Mouse (Mus musculus): ENCODE measurements around the gene Ankrd65. TPM values are rescaled to one million over a fixed set of nuclear protein-coding genes. Genes with fewer than 3 reads are reported as not detected.
"Not testable (repeated sequence)": the region's sequence is repeated elsewhere in the genome, so short reads cannot be mapped to it uniquely, and the experiment has no call there.

The Ankrd65 gene
- not detected in 2 replicates for polyA plus RNA-seq (2016; fragmentation: Nextera tagmentation; extraction: Ambion mirVana)

- 83% methylated on average over 3 of the region's 3 CpGs for WGBS
- no peak within 1 kb of the TSS for H3K4me3 ChIP-seq
- H3K4me1 ChIP-seq = peaks cover 4% of the 10 kb centered on the region
- peaks cover 16% of the 10 kb centered on the region for H3K27me3 ChIP-seq (ENCODE audit: poor library complexity, severe bottlenecking)
- H3K9me3 ChIP-seq = no peaks in the 10 kb centered on the region
- H3K36me3 ChIP-seq (replicated peaks) = no peaks in the 10 kb centered on the region
- no peak within 1 kb of the TSS for H3K27ac ChIP-seq
- no peak for DNase-seq (ENCODE audit: extremely low spot score, low spot score)
Measured at GRCm38 (mm10) chr4:155790021-155790489, at the start of gene Ankrd65. TSS of gene Ankrd65 (plus strand) at chr4:155790439.

DNA sequence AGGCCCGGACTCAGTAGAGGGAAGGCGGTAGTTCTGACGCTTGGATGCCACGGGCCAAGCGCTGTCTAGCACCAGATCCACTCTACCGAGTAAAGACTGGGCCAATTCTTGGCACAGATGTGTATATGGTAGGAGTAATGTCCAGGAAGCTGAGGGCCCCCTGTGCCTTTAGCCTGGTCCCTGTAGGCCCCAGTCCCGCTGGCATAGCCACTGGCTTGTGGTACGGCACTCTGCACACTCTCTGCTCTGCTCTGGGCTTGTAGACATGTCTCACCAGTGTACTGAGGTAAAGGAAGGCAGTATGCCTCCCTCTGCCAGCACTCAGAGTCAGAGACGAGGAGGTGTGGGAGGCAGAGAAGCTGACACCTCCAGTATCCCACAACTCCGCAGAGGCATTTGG lies 49.6 kb upstream of the Ankrd65 start:
- H3K4me1 ChIP-seq = peaks cover 24% of the 10 kb centered on the region
- H3K27ac ChIP-seq; DNase-seq (ENCODE audit: extremely low spot score, low spot score); H3K4me3 ChIP-seq; H3K27me3 ChIP-seq (ENCODE audit: poor library complexity, severe bottlenecking); H3K9me3 ChIP-seq: not testable (repeated sequence)
- WGBS = 92% methylated on average over 10 of the region's 10 CpGs
- peaks cover 86% of the 10 kb centered on the region for H3K36me3 ChIP-seq (replicated peaks)

GRCm38 (mm10) chr4:155742684-155743083 lies 47.6 kb upstream of the Ankrd65 start:
- H3K27me3 ChIP-seq (ENCODE audit: poor library complexity, severe bottlenecking) = no peaks in the 10 kb centered on the region
- H3K4me1 ChIP-seq = peaks cover 10% of the 10 kb centered on the region
- H3K4me3 ChIP-seq = no peak overlapping the region
- no peak overlapping the region for H3K27ac ChIP-seq
- H3K36me3 ChIP-seq (replicated peaks) = peaks cover 93% of the 10 kb centered on the region
- DNase-seq (ENCODE audit: extremely low spot score, low spot score) = no peak
- WGBS = 91% methylated on average over 5 of the region's 5 CpGs
- H3K9me3 ChIP-seq = no peaks in the 10 kb centered on the region

- no peaks in the 10 kb centered on the region for H3K27me3 ChIP-seq (ENCODE audit: poor library complexity, severe bottlenecking)
- DNase-seq (ENCODE audit: extremely low spot score, low spot score) = no peak
- peaks cover 100% of the 10 kb centered on the region for H3K36me3 ChIP-seq (replicated peaks)
- H3K9me3 ChIP-seq = no peaks in the 10 kb centered on the region
- H3K4me1 ChIP-seq = no peaks in the 10 kb centered on the region; the same call in 1 of the 2 replicates
- WGBS = 97% methylated on average over 8 of the region's 8 CpGs
- H3K4me3 ChIP-seq = no peak overlapping the region
- no peak overlapping the region for H3K27ac ChIP-seq
Measured at GRCm38 (mm10) chr4:155744474-155744873, 45.8 kb upstream of the Ankrd65 start.

GRCm38 (mm10) chr4:155745136-155745535 lies 45.1 kb upstream of the Ankrd65 start:
- H3K27me3 ChIP-seq (ENCODE audit: poor library complexity, severe bottlenecking) = no peaks in the 10 kb centered on the region
- H3K4me1 ChIP-seq = no peaks in the 10 kb centered on the region
- H3K9me3 ChIP-seq = no peaks in the 10 kb centered on the region
- no peak for DNase-seq (ENCODE audit: extremely low spot score, low spot score)
- no peak overlapping the region for H3K4me3 ChIP-seq
- H3K36me3 ChIP-seq (replicated peaks) = peaks cover 100% of the 10 kb centered on the region
- no peak overlapping the region for H3K27ac ChIP-seq
- 95% methylated on average over 5 of the region's 5 CpGs for WGBS

DNA sequence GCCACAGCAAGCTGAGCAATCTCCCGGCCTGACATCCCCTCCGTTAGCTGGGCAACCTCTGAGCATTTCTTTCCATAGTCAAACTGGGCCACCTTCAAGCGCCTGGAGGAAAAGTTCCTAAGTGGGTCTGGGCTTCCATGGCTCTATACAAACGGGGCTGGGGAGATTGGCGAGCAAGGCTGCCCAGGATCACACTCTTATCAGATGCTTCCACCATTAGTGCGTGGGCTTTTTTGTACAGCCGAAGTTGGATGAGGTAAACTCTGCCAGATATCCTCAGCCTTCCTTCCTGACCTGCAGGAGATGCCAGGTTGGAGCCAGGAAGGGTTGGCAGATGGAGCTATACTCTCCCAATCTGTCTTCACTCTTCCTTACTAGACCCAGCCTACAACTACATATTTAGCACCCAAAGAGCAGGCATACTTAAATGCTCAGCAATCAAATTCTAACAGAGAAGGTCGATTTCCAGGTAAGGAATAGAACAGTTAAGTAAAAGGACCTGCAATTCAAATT lies 44.1 kb upstream of the Ankrd65 start:
- Histone ChIP-seq H3K4me1 (no peaks in the 10 kb centered on the region), H3K36me3 (replicated peaks) (peaks cover 100% of the 10 kb centered on the region), H3K27me3 (ENCODE audit: poor library complexity, severe bottlenecking) (no peaks in the 10 kb centered on the region), H3K27ac (no peak overlapping the region), H3K4me3 (no peak overlapping the region), H3K9me3 (no peaks in the 10 kb centered on the region)
- DNase-seq (ENCODE audit: extremely low spot score, low spot score) = no peak
- WGBS = 92% methylated on average over 8 of the region's 8 CpGs

- Histone ChIP-seq H3K27me3 (ENCODE audit: poor library complexity, severe bottlenecking) (no peaks in the 10 kb centered on the region), H3K4me3 (no peak overlapping the region), H3K9me3 (no peaks in the 10 kb centered on the region), H3K4me1 (no peaks in the 10 kb centered on the region), H3K36me3 (replicated peaks) (peaks cover 100% of the 10 kb centered on the region), H3K27ac (no peak overlapping the region)
- no peak for DNase-seq (ENCODE audit: extremely low spot score, low spot score)
- 91% methylated on average over 17 of the region's 17 CpGs for WGBS
Measured at GRCm38 (mm10) chr4:155746575-155747490, 43.4 kb upstream of the Ankrd65 start.

DNA sequence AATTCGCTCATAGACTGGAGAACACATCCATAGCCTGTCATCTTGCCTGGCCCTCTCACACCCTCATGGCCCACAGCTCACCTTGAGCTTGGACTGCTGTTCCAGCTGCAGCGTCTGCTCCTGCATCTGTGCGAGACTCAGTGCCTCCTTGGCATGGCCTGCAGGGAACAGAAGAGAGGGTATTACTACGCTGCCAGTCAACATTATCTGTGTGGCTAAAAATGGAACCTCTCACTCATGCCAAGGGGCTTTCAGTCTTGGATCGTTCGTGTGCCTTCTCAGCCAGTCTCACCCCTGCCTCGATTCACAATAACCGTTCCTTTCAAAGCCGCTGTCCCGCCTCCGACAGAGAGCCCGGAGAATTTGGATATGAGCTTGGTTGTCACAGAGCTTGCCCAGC lies 33.2 kb upstream of the Ankrd65 start:
- no peak for DNase-seq (ENCODE audit: extremely low spot score, low spot score)
- no peak overlapping the region for H3K27ac ChIP-seq
- H3K9me3 ChIP-seq = no peaks in the 10 kb centered on the region
- 94% methylated on average over 12 of the region's 12 CpGs for WGBS
- no peaks in the 10 kb centered on the region for H3K27me3 ChIP-seq (ENCODE audit: poor library complexity, severe bottlenecking)
- H3K4me1 ChIP-seq = peaks cover 29% of the 10 kb centered on the region
- peaks cover 66% of the 10 kb centered on the region for H3K36me3 ChIP-seq (replicated peaks)
- H3K4me3 ChIP-seq = no peak overlapping the region

DNA sequence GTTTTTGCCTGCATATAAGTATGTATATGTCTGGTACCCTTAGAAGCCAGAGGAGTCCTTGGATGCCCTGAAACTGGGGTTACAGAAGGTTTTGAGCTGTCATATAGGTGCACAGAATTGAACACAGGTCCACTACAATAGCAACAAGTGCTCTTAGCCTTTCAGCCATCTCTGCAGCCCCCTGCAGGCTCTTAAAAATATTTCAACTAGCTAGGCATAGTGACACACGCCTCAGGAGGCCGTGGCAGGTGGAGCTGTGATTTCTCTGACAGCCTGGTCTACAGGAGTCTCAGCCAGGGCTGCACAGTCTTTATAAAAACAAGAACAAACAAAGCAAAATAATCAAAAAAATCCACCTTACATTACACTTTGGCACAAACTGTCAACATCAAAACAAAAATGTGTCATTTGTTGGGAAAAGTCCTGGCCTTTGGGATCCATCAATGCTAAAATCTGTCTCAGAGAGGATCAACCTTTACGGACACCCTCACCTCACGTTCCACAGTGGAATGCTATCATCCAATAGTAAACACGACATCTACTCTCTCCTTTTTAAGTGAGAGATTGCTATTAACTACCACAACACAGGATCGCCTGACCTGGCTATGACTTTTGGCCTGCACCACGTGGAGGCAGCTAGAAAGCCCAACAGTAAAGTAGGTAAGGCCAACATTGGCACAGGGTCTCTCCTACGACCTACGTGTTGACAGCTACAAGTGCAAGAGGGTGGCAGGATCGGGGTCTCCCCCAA lies 30.2 kb upstream of the Ankrd65 start:
- Histone ChIP-seq H3K4me3 (peak overlapping the region; percentile 81), H3K27me3 (ENCODE audit: poor library complexity, severe bottlenecking) (no peaks in the 10 kb centered on the region), H3K9me3 (no peaks in the 10 kb centered on the region), H3K4me1 (peaks cover 35% of the 10 kb centered on the region), H3K27ac (peak overlapping the region; percentile 88), H3K36me3 (replicated peaks) (peaks cover 37% of the 10 kb centered on the region)
- DNase-seq (ENCODE audit: extremely low spot score, low spot score) = no peak
- 4% methylated on average over 10 of the region's 10 CpGs for WGBS

GRCm38 (mm10) chr4:155760613-155761355 lies 29.5 kb upstream of the Ankrd65 start, which contains the start of gene Atad3a:
TSS of gene Atad3a (minus strand) at chr4:155761093.
- under 1% methylated on average over 68 of the region's 68 CpGs for whole genome bisulfite sequencing
- peak; percentile 96 for DNase-seq (ENCODE audit: extremely low spot score, low spot score)
- Histone ChIP-seq H3K27me3 (ENCODE audit: poor library complexity, severe bottlenecking) (no peaks in the 10 kb centered on the region), H3K9me3 (no peaks in the 10 kb centered on the region), H3K4me1 (peaks cover 35% of the 10 kb centered on the region), H3K4me3 (peak within 1 kb of the TSS; percentile 81), H3K36me3 (replicated peaks) (peaks cover 30% of the 10 kb centered on the region), H3K27ac (peak within 1 kb of the TSS; percentile 88)

DNA sequence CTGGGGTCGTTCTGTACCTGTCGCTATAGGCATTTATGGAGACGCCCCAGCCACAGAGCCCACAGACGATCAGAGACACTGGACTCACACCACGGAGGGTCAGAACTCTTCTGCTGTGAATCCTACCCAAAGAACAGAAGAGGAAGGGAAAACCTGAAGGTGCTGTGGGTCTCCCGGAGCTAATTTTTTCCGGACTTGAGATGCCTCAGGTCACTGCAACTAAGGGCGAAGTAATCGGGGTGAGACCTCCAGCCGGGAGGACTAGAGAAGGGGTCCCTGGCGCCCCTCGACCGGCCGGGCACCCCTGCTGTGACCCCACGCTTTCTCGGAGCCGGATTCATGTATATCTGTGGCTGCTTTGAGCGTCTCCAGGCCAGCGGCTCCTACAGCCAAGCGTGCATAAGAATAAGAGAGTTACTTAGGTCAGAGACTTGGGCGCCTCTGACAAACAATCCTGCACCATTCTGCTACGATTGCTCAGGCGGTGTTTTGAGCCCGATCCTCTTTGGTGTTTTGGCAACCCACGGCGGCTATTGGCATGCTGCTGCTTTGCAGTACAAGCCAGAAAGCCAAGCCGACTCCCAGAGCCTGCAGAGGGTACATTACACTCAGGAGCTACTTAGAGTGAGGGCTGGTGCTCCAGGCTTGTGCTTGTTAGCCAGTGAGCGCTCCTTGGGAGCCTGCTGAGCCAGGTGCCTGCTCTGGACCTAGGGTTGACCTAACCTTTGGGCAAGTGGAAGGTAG lies 28.7 kb upstream of the Ankrd65 start:
- Histone ChIP-seq H3K27ac (peak overlapping the region; percentile 82), H3K4me1 (peaks cover 35% of the 10 kb centered on the region), H3K27me3 (ENCODE audit: poor library complexity, severe bottlenecking) (no peaks in the 10 kb centered on the region), H3K9me3 (no peaks in the 10 kb centered on the region), H3K4me3 (peak overlapping the region; percentile 81), H3K36me3 (replicated peaks) (peaks cover 23% of the 10 kb centered on the region)
- DNase-seq (ENCODE audit: extremely low spot score, low spot score) = no peak
- WGBS = 3% methylated on average over 28 of the region's 28 CpGs
